Mouse (Mus musculus): Measurements from ENCODE around the gene Slc12a7.

GRCm38 (mm10) chr13:73693333-73693732 is 39.6 kb upstream of the Slc12a7 start:
- no peak for TF ChIP-seq MYC (IDR thresholded peaks at IDR 0.05; ENCODE audit: low read depth, low read length)
- TF ChIP-seq ZC3H11A (IDR thresholded peaks at IDR 0.05; ENCODE audit: low read depth, low read length): no peak
- no peak for TF ChIP-seq SMC3 (IDR thresholded peaks at IDR 0.05; ENCODE audit: low read depth, low read length)
- no peak for TF ChIP-seq KAT2A (conservative IDR thresholded peaks at IDR 0.05; ENCODE audit: low read depth, low read length)
- no peak for TF ChIP-seq BHLHE40 (IDR thresholded peaks at IDR 0.05; ENCODE audit: borderline replicate concordance, low read depth, low read length)
- TF ChIP-seq CTCF (IDR thresholded peaks at IDR 0.05 in 2 of 3, conservative IDR thresholded peaks at IDR 0.05 in 1 of 3; ENCODE audit: control insufficient read depth in 1 of 3, insufficient read depth in 1 of 3, low read depth in 2 of 3, low read length in 3 of 3, poor library complexity in 1 of 3, severe bottlenecking in 1 of 3): no peak
- TF ChIP-seq MAX (IDR thresholded peaks at IDR 0.05; ENCODE audit: low read length): no peak
- TF ChIP-seq UBTF (IDR thresholded peaks at IDR 0.05; ENCODE audit: borderline replicate concordance, insufficient read depth, low read depth, low read length): no peak
- no peak for TF ChIP-seq GATA1 (IDR thresholded peaks at IDR 0.05; ENCODE audit: low read depth, low read length)
- TF ChIP-seq RAD21 (IDR thresholded peaks at IDR 0.05; ENCODE audit: low read depth, low read length): no peak

Measured in MEL (cell line).